Mouse (Mus musculus) lung, postnatal 14 days (tissue): ENCODE results near the gene Gde1.

Experiments
- DNase-seq: peaks from one replicate; pipeline ENCODE4 v3.0.0; 2021

The Gde1 gene

DNA sequence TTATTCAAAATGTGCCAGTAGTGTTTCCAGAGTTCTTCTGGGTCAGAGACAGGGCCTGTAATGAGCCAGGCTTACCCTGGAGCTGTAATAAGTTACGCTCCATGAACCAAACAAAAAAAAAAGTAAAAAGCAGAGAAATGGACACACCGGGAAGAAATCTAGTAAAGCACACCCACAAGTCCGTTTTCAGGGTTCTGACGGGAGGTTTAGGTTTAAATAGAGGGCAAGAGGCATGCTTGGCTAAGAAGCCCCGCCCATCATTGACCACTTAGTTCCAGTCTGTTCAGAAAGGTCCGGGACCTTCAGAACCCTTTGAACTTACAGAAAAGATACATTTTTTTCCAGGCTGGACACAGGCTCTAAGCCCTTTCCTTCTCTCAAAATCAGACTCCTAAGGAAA lies 473 bp upstream of the Gde1 start:
- DNase-seq, result no peak

- no peak for DNase-seq
These were observed 1.4 kb downstream of the Gde1 start for GRCm38 (mm10) chr7:118704001-118704850.

GRCm38 (mm10) chr7:118703144-118703561 lies 2.4 kb downstream of the Gde1 start:
- peak; percentile 71 for DNase-seq

DNA sequence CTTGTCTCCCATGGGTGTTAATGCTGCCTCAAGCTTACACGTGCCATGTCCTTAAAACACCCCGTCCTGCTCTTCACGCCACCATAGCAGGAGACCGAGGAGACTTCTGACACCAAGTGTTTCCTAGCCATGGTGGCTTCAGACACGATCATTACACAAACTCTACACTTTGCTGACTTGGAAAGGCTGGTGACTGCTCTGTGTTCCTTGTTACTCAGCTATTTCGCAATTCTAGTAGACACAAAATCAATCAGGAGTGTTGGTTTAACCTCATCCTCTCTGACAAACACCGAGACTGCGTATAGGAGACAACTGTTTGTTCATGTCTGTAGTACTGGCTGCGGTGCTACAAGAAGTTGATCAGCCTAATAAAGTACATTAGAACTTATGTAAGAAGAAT lies 6.7 kb downstream of the Gde1 start:
- no peak for DNase-seq

DNA sequence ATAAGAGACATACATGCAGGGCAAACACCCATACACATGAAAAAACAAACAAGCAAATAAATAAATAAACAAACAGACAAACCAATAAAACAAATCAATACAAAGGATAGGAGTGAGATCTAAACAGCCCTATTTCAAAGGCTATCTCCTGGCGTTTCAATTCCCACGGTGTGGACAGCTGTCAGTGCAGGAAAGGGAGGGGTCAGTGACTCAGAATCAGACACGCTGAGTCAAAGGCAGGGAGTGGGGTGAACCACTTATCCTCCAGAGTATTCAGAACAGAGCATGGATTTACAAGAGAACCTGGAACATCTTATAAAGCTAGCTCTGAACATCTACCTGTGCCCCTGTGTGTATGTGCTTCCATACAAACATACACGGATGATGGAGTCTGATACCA lies 8.4 kb downstream of the Gde1 start:
- DNase-seq, result no peak

DNA sequence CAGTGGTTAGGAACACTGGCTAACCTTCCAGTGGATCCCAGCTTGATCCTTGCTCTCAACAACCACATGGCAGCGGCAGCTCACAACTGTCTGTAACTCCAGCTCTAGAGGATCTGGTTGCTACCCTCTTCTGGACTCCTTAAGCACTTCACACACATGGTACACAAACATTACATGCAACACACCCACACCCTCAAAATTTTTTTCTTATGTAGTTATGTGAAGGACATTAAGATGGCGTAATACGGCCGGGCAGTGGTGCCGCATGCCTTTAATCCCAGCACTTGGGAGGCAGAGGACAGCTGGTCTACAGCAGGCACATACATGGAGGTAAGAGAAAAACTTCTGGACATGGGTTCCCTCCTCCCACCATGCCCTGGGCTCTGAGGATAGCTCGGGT lies 9.4 kb downstream of the Gde1 start:
- no peak for DNase-seq

GRCm38 (mm10) chr7:118691287-118691686 lies 14.3 kb downstream of the Gde1 start:
- no peak for DNase-seq

DNA sequence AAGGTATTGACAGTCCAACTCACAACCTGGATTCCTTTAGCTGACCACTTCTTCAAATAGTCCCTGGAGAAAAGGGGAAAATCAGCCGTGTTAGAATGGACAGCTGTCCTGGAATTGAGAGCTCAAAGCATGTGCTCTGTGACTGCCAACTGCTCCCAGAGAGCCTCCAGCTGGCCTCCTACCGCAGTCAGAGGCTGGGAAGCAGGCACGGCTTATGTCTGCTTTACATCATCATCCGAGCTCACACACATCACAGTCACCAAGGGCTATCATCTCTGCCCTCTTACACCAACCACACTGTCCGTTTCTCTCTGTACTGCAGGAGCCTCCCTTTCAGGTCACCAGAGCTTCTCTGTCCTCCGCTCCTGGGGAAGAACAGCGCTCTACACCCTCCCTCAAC lies 16.5 kb downstream of the Gde1 start:
- DNase-seq, result no peak

- DNase-seq, result peak; percentile 81
These were observed 17.4 kb downstream of the Gde1 start for GRCm38 (mm10) chr7:118688199-118688598.

DNA sequence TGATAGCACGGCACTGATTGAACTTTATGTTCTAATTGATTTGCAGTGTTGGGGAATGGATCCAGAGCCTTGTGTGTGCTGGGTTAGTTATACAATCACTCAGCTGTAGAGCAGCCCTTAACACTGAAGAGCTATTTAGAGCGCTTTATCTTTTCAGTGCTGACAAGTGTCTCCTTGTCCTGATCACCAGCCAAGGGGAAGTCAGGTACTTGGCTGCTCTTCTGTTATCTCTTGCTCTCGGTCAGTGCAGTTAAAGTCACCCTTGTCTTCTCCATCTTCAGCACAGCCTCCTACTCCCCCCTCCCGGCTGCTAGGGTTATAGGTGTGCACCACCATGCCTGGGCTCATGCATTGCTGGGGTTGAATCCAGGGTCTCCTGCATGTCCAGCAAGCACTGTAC lies 28.8 kb downstream of the Gde1 start:
- DNase-seq, result no peak

GRCm38 (mm10) chr7:118670142-118670541 lies 35.4 kb downstream of the Gde1 start:
- DNase-seq, result no peak

DNA sequence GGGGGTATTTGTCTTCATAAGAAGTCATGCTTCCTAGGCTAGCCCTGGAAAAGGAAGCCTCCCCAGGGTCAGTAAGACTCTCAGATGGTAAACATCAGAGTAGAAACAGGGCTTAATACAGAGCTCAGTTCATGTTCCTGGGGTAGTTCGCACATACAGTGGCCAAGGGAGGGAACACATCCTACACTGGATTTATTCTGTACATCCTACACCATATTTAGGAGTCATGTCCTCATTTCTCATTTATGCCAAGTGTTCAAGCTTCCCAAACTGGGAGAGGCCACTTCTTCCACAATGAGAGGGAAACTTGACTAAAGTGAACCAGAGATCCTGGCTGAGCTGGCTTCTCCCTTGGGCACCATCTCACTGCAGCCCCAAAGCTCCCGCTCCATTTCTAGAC lies 37.8 kb downstream of the Gde1 start:
- no peak for DNase-seq

DNA sequence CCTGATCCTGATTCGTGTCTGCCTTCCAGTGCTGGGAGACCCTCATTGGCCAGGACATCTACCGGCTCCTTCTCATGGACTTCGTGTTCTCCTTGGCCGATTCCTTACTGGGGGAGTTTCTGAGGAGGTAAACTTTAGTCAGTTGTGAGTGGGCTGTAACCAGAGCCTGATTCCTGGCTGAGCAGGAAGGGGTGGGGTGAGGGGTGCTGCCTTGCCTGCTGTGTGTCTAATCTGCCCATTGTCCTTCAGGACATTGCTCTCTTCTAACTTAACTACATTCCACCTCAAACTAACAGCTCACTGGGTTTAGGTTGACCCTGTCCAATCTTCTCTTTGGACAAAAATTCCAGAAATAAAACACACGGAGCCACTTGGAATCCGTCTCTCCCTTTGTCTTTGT lies 48.8 kb downstream of the Gde1 start:
- no peak for DNase-seq

DNA sequence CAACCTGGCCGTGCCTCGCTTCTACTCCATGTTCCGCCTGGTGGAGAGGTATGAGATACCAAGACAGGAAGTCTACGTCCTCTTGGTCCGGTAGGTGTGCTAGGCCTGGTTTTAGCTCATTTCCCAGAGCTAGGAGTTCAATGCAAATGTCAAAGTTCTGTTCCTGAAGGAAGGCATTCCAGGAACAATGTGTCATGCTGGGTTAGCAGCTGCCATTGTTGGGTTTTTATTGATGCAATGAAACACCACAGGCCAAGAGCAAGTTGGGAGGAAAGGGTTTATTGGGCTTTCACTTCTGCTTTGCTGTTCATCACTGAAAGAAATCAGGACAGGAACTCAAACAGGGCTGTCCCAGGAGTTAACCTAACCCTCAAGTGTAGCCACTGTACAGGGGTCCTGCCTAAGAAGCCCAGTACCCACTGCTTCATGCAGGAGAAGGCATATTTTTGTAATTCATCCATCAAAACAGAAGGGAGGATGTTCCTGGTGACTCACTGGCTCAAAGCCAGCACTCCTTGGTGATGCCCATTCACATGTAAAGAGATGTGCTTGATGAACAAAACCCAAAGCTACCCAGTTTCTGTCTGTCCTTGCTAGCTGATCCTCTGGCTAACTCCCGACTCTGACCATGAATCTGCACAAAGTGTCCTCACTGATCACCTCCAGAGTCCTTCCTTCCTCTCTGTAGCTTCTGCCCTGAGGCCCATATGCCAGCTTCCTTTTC lies 52.8 kb downstream of the Gde1 start:
- DNase-seq, result no peak

DNA sequence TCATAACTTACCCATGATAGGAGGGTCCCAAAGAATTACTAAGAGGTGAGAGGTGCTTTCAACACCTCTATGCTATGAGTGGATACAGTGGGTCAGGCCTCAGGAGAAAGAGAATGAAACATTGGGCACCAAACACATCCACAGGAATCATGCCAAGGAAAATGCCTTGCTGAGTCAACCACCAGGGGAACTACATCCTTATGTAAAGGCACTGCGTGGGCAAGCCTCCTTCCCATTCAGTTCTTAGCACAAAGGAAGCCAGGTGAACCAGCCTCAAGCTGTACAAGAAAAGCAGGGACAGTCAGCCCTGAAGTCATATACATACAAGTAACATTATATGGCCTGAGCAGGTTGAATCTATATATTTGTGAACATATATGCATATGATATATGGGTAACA lies 54.7 kb downstream of the Gde1 start:
- DNase-seq, result no peak

- no peak for DNase-seq
These were observed 55.5 kb downstream of the Gde1 start for GRCm38 (mm10) chr7:118650119-118650518.

DNA sequence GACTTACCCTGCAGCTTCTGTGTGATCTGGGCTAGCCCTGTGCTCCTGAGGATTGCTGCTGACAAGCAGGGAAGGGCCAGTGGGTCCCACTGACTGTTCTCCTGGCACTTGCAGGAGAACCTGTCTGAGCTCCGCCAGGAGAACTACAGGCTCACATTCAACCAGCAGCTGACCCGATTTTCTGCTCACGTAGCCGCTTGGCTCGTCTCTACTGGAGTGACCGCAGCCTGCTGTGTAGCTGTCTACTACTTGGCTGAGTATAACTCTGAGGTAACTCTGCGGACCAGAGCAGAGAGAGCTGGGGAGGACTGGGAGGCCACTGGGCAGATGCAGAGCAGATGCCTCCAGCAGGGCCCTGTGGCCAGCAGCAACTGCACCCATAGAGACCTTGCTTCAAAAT lies 56.2 kb downstream of the Gde1 start:
- DNase-seq, result no peak

- no peak for DNase-seq
These were observed 59.3 kb downstream of the Gde1 start for GRCm38 (mm10) chr7:118646237-118646636.
